Mouse (Mus musculus) lung, adult 2 months (tissue): Measurements from ENCODE around the gene Capn7.

ENCODE experiments used
- CTCF ChIP-seq: fragments of 200-500 bp; IDR thresholded peaks from 2 replicates; pipeline ENCODE4 v1.5.1; 2011; ENCODE audit warnings: mild to moderate bottlenecking, low read length, control low read depth; ENCODE audit not compliant: insufficient read depth
- POLR2A ChIP-seq: fragments of 200-500 bp; IDR thresholded peaks from 2 replicates; pipeline ENCODE4 v1.6.1; 2011; ENCODE audit warnings: low read depth, mild to moderate bottlenecking, control low read depth, low read length, borderline replicate concordance; ENCODE audit errors: extremely low read depth

DNA sequence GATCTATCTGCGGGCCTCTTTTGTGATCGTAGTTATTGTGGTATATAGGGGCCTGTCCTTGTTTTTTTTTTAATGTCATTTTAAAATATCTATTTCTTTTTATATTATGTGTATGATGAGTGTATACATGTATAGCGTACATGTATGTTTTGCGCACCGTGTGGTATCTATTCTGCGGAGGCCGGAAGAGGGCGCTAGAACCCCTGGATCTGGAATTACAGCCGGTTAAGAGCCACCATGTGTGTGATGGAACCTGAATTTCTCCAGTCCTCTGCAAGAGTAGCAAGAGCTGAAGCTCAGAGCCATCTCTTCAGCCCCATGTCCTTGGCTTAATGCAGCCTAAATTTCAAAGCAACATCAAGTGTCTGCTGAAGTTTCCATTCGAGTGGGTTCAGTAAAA, 11.6 kb upstream of the Capn7 start:
- 0 out of 2 replicates have a peak, but pooled peaks have one; percentile 6 for TF ChIP-seq CTCF
- TF ChIP-seq POLR2A, result no peak
